Mouse (Mus musculus): ENCODE measurements around the gene Elf5. TPM values are rescaled to one million over a fixed set of nuclear protein-coding genes. Genes with fewer than 3 reads are reported as not detected.
A peak's percentile ranks its signal among the peaks of the same experiment; 100 is the strongest.

Elf5 gene
- polyA plus RNA-seq, 1 experiment from 2014 or later, result not detected

DNA sequence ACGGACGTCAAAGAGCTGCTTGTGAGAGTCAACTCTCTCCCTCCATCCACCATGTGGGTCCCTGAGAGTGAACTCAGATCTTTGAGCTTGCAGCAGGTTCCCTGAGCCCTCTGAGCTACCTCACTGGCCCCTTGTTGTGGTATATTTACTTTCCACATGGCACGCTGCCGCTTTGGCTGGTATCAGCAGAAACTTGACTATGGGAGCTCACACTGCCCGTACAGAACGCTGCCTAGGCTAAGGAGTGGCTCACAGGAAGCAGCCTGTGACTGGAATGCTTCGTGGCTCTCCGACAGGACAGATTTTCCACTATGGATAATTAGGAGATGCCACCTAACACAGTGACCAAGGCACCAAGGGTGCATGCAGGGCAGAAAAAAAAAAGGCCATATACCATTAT lies 49.7 kb downstream of the Elf5 start:
- H3K4me3 ChIP-seq (ENCODE audit: low read depth, low read length), result no peak overlapping the region
- H3K4me1 ChIP-seq (ENCODE audit: control insufficient read depth, insufficient read depth, low read length), result no peaks in the 10 kb centered on the region
- peaks cover 13% of the 10 kb centered on the region for H3K36me3 ChIP-seq (ENCODE audit: control insufficient read depth, insufficient read depth, low read length)
- H3K4me2 ChIP-seq (ENCODE audit: low read length), result no peak overlapping the region
- ATAC-seq, result no peak
- no peaks in the 10 kb centered on the region for H3K9me3 ChIP-seq (replicated peaks; ENCODE audit: control insufficient read depth, low read length, poor library complexity, severe bottlenecking)
- H3K9ac ChIP-seq (ENCODE audit: low read depth, low read length), result no peak overlapping the region
- 90% methylated on average over 8 of the region's 8 CpGs for WGBS
- H3K27ac ChIP-seq (ENCODE audit: low read length), result peak overlapping the region; percentile 40
- no peaks in the 10 kb centered on the region for H3K27me3 ChIP-seq (ENCODE audit: control insufficient read depth, insufficient read depth, low read depth, low read length)

DNA sequence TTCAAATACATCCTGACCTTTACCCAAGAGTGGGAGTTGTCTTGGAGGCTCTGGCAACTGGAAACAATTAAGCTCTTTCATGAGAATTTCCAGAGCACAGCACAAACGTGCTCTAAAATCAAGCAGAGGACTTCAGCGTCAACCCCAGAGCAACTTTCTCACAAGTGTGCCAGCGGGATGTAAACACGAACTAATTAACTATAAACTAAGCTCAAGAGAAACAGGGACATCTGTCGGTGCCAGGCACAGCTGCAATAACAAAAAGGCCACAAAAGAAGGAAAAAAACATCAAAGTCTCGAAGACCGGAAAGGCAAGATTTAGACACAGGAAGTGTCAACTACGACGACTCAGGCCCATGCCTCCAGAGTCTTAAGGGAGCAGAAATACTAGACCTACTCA lies 50.3 kb downstream of the Elf5 start:
- Histone ChIP-seq H3K4me2 (ENCODE audit: low read length) (no peak overlapping the region), H3K27me3 (ENCODE audit: control insufficient read depth, insufficient read depth, low read depth, low read length) (no peaks in the 10 kb centered on the region), H3K4me1 (ENCODE audit: control insufficient read depth, insufficient read depth, low read length) (no peaks in the 10 kb centered on the region), H3K36me3 (ENCODE audit: control insufficient read depth, insufficient read depth, low read length) (peaks cover 11% of the 10 kb centered on the region), H3K9ac (ENCODE audit: low read depth, low read length) (no peak overlapping the region), H3K9me3 (replicated peaks; ENCODE audit: control insufficient read depth, low read length, poor library complexity, severe bottlenecking) (no peaks in the 10 kb centered on the region), H3K27ac (ENCODE audit: low read length) (peak overlapping the region; percentile 40; the same call in 1 of the 2 replicates), H3K4me3 (ENCODE audit: low read depth, low read length) (no peak overlapping the region)
- no peak for ATAC-seq
- 63% methylated on average over 9 of the region's 9 CpGs for WGBS

DNA sequence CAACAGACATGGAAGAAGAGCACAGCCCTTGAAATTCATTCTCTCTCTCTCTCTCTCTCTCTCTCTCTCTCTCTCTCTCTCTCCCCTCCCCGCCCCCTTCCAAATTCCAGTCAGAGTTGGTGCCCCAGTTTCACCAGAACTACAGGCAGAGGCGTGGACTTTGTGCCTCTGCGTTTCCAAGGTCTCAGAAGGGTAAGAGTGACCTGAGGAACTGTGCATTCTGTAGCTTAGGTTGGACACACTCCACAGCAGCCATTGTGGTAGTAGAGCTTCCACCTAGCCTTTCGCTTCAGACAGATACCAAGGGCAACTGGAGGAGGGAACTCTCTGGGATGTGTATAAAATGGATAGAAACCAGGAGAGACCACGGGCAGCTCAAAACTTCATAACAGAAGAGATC lies 51.3 kb downstream of the Elf5 start:
- ATAC-seq, result no peak
- Histone ChIP-seq H3K4me2 (ENCODE audit: low read length) (no peak overlapping the region), H3K27ac (ENCODE audit: low read length) (no peak overlapping the region), H3K4me1 (ENCODE audit: control insufficient read depth, insufficient read depth, low read length) (no peaks in the 10 kb centered on the region), H3K27me3 (ENCODE audit: control insufficient read depth, insufficient read depth, low read depth, low read length) (no peaks in the 10 kb centered on the region), H3K9me3 (replicated peaks; ENCODE audit: control insufficient read depth, low read length, poor library complexity, severe bottlenecking) (no peaks in the 10 kb centered on the region), H3K4me3 (ENCODE audit: low read depth, low read length) (no peak overlapping the region), H3K36me3 (ENCODE audit: control insufficient read depth, insufficient read depth, low read length) (peaks cover 11% of the 10 kb centered on the region), H3K9ac (ENCODE audit: low read depth, low read length) (no peak overlapping the region)
- WGBS, result 94% methylated on average over 5 of the region's 5 CpGs

DNA sequence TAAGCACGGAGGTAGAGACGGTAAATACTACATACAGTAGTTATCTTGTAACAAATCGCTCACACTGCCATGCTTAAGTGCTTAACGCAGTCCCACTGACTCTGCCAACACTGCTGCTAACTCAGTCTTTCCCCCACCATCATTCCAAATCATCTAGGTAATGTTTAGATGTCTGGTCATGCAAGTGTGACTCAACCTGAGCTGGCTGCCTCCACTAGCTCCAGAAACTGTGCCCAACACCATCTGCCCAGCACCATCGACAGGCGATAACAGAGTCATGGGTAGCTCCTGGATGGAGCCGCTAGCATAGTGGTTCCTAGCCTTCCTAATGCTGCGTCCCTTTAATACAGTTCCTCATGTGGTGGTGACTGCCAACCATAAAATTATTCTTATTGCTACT lies 53.0 kb downstream of the Elf5 start:
- 97% methylated on average over 8 of the region's 8 CpGs for WGBS
- no peak overlapping the region for H3K27ac ChIP-seq (ENCODE audit: low read length)
- H3K4me3 ChIP-seq (ENCODE audit: low read depth, low read length), result no peak overlapping the region
- H3K4me1 ChIP-seq (ENCODE audit: control insufficient read depth, insufficient read depth, low read length), result no peaks in the 10 kb centered on the region
- H3K36me3 ChIP-seq (ENCODE audit: control insufficient read depth, insufficient read depth, low read length), result peaks cover 12% of the 10 kb centered on the region
- no peak overlapping the region for H3K9ac ChIP-seq (ENCODE audit: low read depth, low read length)
- H3K4me2 ChIP-seq (ENCODE audit: low read length), result no peak overlapping the region
- no peaks in the 10 kb centered on the region for H3K27me3 ChIP-seq (ENCODE audit: control insufficient read depth, insufficient read depth, low read depth, low read length)
- ATAC-seq, result no peak
- no peaks in the 10 kb centered on the region for H3K9me3 ChIP-seq (replicated peaks; ENCODE audit: control insufficient read depth, low read length, poor library complexity, severe bottlenecking)

DNA sequence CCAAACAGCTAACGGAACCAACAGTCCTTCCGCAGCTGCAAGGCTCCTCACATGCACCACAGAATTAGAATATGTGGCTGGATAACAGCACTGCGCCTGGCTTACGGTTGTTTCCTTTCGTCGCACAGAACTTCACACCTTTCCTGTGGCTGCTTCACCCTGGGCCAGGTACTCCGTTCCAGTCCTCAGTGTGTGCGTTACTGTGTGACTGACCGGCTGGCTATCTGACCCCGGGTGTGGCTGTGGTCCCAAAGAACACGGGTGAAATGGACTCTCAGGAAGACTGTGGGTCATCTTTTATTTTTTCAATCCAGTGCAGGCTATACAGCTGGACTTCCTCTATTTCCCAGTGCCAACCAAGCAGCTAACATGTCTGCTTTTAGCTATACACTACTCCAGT lies 53.9 kb downstream of the Elf5 start:
- Histone ChIP-seq H3K4me1 (ENCODE audit: control insufficient read depth, insufficient read depth, low read length) (no peaks in the 10 kb centered on the region), H3K36me3 (ENCODE audit: control insufficient read depth, insufficient read depth, low read length) (peaks cover 12% of the 10 kb centered on the region), H3K4me2 (ENCODE audit: low read length) (no peak overlapping the region), H3K27ac (ENCODE audit: low read length) (no peak overlapping the region), H3K4me3 (ENCODE audit: low read depth, low read length) (no peak overlapping the region), H3K9me3 (replicated peaks; ENCODE audit: control insufficient read depth, low read length, poor library complexity, severe bottlenecking) (no peaks in the 10 kb centered on the region), H3K9ac (ENCODE audit: low read depth, low read length) (no peak overlapping the region), H3K27me3 (ENCODE audit: control insufficient read depth, insufficient read depth, low read depth, low read length) (no peaks in the 10 kb centered on the region)
- no peak for ATAC-seq
- WGBS, result 97% methylated on average over 11 of the region's 11 CpGs

DNA sequence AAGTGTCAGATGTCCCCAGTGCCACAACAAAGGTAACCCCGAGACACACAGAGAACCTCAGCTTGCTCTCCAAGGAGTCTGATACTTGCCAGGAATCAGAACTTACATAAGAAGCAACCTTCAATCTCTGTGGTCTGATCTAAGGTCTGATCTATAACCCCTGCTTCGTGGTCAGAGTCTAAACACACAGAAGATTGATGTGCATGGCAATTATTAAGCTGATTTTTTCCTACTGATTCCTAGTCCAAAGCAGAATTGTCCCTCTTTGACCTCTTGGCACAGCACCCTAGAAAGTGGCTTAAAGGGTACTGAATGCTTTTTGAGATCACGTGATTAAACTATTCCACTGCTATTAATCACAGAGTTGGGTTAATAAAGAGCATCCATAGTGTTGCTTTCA lies 54.8 kb downstream of the Elf5 start:
- 96% methylated on average over 3 of the region's 3 CpGs for WGBS
- H3K9me3 ChIP-seq (replicated peaks; ENCODE audit: control insufficient read depth, low read length, poor library complexity, severe bottlenecking), result no peaks in the 10 kb centered on the region
- no peak overlapping the region for H3K27ac ChIP-seq (ENCODE audit: low read length)
- no peak overlapping the region for H3K4me2 ChIP-seq (ENCODE audit: low read length)
- peaks cover 14% of the 10 kb centered on the region for H3K36me3 ChIP-seq (ENCODE audit: control insufficient read depth, insufficient read depth, low read length)
- H3K4me3 ChIP-seq (ENCODE audit: low read depth, low read length), result no peak overlapping the region
- H3K9ac ChIP-seq (ENCODE audit: low read depth, low read length), result no peak overlapping the region
- no peaks in the 10 kb centered on the region for H3K27me3 ChIP-seq (ENCODE audit: control insufficient read depth, insufficient read depth, low read depth, low read length)
- ATAC-seq, result no peak
- H3K4me1 ChIP-seq (ENCODE audit: control insufficient read depth, insufficient read depth, low read length), result no peaks in the 10 kb centered on the region

DNA sequence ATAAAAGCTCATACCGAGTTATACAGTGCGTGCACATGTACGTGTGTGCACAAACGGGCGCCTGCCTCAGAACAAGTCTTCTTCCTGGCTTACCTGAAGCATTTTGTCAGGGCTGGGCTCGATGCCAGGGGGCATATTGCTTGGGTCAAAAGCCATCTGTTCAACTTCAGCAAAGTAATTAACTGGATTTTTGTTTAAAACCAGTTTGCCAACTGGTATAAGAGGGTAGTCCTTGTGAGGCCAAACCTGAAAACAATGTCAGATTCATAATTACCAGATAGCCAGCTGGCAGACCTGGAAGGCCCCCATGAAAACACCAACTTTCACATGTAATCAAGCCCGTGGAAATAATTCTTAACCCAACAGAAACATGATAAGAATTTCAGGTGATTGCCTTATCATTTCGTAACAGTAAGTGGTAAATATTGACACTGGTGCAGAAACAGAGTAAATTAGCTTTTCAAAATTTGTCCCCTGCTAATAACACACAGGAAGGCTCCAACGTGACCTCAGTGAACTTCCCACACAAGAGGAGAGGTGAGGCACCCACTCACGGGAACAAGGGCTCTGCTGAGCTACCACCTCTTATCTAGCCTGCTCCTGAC lies 55.6 kb downstream of the Elf5 start:
- no peak overlapping the region for H3K4me3 ChIP-seq (ENCODE audit: low read depth, low read length)
- H3K4me1 ChIP-seq (ENCODE audit: control insufficient read depth, insufficient read depth, low read length), result no peaks in the 10 kb centered on the region
- H3K4me2 ChIP-seq (ENCODE audit: low read length), result no peak overlapping the region
- no peaks in the 10 kb centered on the region for H3K9me3 ChIP-seq (replicated peaks; ENCODE audit: control insufficient read depth, low read length, poor library complexity, severe bottlenecking)
- no peaks in the 10 kb centered on the region for H3K27me3 ChIP-seq (ENCODE audit: control insufficient read depth, insufficient read depth, low read depth, low read length)
- no peak overlapping the region for H3K9ac ChIP-seq (ENCODE audit: low read depth, low read length)
- H3K27ac ChIP-seq (ENCODE audit: low read length), result no peak overlapping the region
- H3K36me3 ChIP-seq (ENCODE audit: control insufficient read depth, insufficient read depth, low read length), result peaks cover 15% of the 10 kb centered on the region
- 88% methylated on average over 10 of the region's 10 CpGs for WGBS
- ATAC-seq, result no peak

DNA sequence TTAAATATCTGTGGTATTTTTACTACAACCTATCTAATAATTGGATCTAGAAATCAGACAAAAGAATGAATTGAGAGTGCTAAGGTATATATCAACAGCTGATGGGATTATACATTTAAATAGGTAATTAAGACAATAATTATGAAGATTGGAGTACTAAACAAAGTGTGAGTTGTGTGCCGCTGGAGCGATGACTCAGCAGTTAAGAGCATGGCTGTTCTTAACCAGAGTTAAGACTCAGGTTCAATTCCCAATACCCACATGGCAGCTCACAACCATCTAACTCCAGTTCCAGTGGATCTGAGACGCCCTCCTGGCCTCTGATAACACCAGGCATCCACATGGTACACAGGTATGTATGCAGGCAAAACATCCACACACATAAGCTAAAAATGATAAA lies 61.9 kb downstream of the Elf5 start:
- no peaks in the 10 kb centered on the region for H3K27me3 ChIP-seq (ENCODE audit: control insufficient read depth, insufficient read depth, low read depth, low read length)
- no peaks in the 10 kb centered on the region for H3K4me1 ChIP-seq (ENCODE audit: control insufficient read depth, insufficient read depth, low read length)
- no peak for ATAC-seq
- H3K9ac ChIP-seq (ENCODE audit: low read depth, low read length), result no peak overlapping the region
- no peaks in the 10 kb centered on the region for H3K9me3 ChIP-seq (replicated peaks; ENCODE audit: control insufficient read depth, low read length, poor library complexity, severe bottlenecking)
- H3K4me3 ChIP-seq (ENCODE audit: low read depth, low read length), result no peak overlapping the region
- H3K27ac ChIP-seq (ENCODE audit: low read length), result no peak overlapping the region
- H3K36me3 ChIP-seq (ENCODE audit: control insufficient read depth, insufficient read depth, low read length), result peaks cover 9% of the 10 kb centered on the region
- no peak overlapping the region for H3K4me2 ChIP-seq (ENCODE audit: low read length)
- WGBS, result 98% methylated on average over 3 of the region's 3 CpGs

DNA sequence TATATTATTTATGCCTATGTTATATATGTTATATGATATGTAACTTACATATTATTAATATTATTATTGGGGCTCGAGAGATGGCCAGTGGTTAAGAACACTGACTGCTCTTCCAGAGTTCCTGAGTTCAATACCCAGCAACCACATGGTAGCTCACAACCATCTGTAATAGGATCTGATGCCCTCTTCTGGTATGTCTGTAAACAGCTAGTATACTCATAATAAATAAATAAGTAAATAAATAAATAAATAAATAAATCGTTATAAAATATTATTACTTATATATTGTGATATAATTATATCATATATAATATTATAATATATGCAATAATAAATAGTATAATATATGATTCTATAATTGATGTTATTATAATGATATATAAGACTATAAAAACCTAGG lies 64.7 kb downstream of the Elf5 start:
- Histone ChIP-seq H3K9me3 (replicated peaks; ENCODE audit: control insufficient read depth, low read length, poor library complexity, severe bottlenecking) (no peaks in the 10 kb centered on the region), H3K27me3 (ENCODE audit: control insufficient read depth, insufficient read depth, low read depth, low read length) (no peaks in the 10 kb centered on the region), H3K4me3 (ENCODE audit: low read depth, low read length) (no peak overlapping the region), H3K4me2 (ENCODE audit: low read length) (no peak overlapping the region), H3K4me1 (ENCODE audit: control insufficient read depth, insufficient read depth, low read length) (no peaks in the 10 kb centered on the region), H3K9ac (ENCODE audit: low read depth, low read length) (no peak overlapping the region), H3K36me3 (ENCODE audit: control insufficient read depth, insufficient read depth, low read length) (peaks cover 5% of the 10 kb centered on the region), H3K27ac (ENCODE audit: low read length) (no peak overlapping the region)
- 99% methylated on average over 2 of the region's 2 CpGs for WGBS
- ATAC-seq, result no peak
